Mouse (Mus musculus) megakaryocyte, embryonic 14.5 days (primary cell): ENCODE data around the gene Add3. TPM values are rescaled to one million over a fixed set of nuclear protein-coding genes. Genes with fewer than 3 reads are reported as not detected.

Experiments used
- H3K27me3 ChIP-seq: replicated peaks from 2 replicates; pipeline ENCODE3; 2012; ENCODE audit warnings: inconsistent platforms
- H3K36me3 ChIP-seq: replicated peaks from 2 replicates; pipeline ENCODE3; 2012; ENCODE audit warnings: low read length, inconsistent platforms, mixed read lengths
- H3K4me1 ChIP-seq: 2 replicates; pipeline ENCODE4 v1.6.1; 2012; ENCODE audit warnings: inconsistent platforms
- H3K4me3 ChIP-seq: replicated peaks from 2 replicates; pipeline ENCODE3; 2012; ENCODE audit warnings: moderate library complexity, mild to moderate bottlenecking, inconsistent platforms
- H3K9me3 ChIP-seq: 2 replicates; pipeline ENCODE4 v1.6.1; 2012; ENCODE audit warnings: inconsistent platforms
- FLI1 ChIP-seq: IDR thresholded peaks from 2 replicates; pipeline ENCODE4 v1.6.1; 2012; ENCODE audit warnings: low read length, inconsistent platforms, mixed read lengths
- GATA1 ChIP-seq: IDR thresholded peaks from 3 replicates; pipeline ENCODE4 v1.6.1; 2012; ENCODE audit warnings: mixed read lengths, low read length, inconsistent platforms, borderline replicate concordance
- polyA plus RNA-seq: library from polyadenylated mRNA; stranded (reverse); fragments of >175 nt; gene quantifications from 2 replicates; pipeline ENCODE4 v1.2.3, GENCODE M21; 2012; ENCODE audit warnings: low replicate concordance; ENCODE audit not compliant: insufficient read depth

The Add3 gene
- polyA plus RNA-seq, 1 experiment, result 6.1 TPM

GRCm38 (mm10) chr19:53130399-53131175, 9.7 kb upstream of the Add3 start:
- Histone ChIP-seq H3K27me3 (peaks cover 11% of the 10 kb centered on the region), H3K9me3 (no peaks in the 10 kb centered on the region), H3K4me1 (peaks cover 32% of the 10 kb centered on the region), H3K36me3 (no peaks in the 10 kb centered on the region), H3K4me3 (no peak overlapping the region)
- TF ChIP-seq GATA1, result no peak
- no peak for TF ChIP-seq FLI1

- TF ChIP-seq GATA1, result no peak
- no peak for TF ChIP-seq FLI1
- H3K36me3 ChIP-seq, result no peaks in the 10 kb centered on the region
- H3K4me3 ChIP-seq, result no peak overlapping the region
- no peaks in the 10 kb centered on the region for H3K9me3 ChIP-seq
- H3K4me1 ChIP-seq, result peaks cover 27% of the 10 kb centered on the region
- peaks cover 11% of the 10 kb centered on the region for H3K27me3 ChIP-seq
These were observed 7.8 kb upstream of the Add3 start for GRCm38 (mm10) chr19:53132471-53132870.

GRCm38 (mm10) chr19:53136336-53137090, 3.7 kb upstream of the Add3 start:
- TF ChIP-seq FLI1, result no peak
- no peak for TF ChIP-seq GATA1
- Histone ChIP-seq H3K9me3 (no peaks in the 10 kb centered on the region), H3K27me3 (peaks cover 3% of the 10 kb centered on the region), H3K36me3 (no peaks in the 10 kb centered on the region), H3K4me3 (no peak overlapping the region), H3K4me1 (peaks cover 18% of the 10 kb centered on the region)

GRCm38 (mm10) chr19:53137116-53137670, 3.0 kb upstream of the Add3 start:
- H3K9me3 ChIP-seq, result no peaks in the 10 kb centered on the region

GRCm38 (mm10) chr19:53140804-53141250, 584 bp downstream of the Add3 start:
- no peak for TF ChIP-seq FLI1
- no peak for TF ChIP-seq GATA1
- peaks cover 32% of the 10 kb centered on the region for H3K4me1 ChIP-seq
- H3K27me3 ChIP-seq, result no peaks in the 10 kb centered on the region
- H3K9me3 ChIP-seq, result no peaks in the 10 kb centered on the region
- no peaks in the 10 kb centered on the region for H3K36me3 ChIP-seq
- peak overlapping the region; percentile 99 for H3K4me3 ChIP-seq

More at GRCm38 (mm10) chr19:53137116-53137670, 3.0 kb upstream of the Add3 start:
- Histone ChIP-seq H3K27me3 (peaks cover 3% of the 10 kb centered on the region), H3K4me1 (peaks cover 23% of the 10 kb centered on the region), H3K4me3 (no peak overlapping the region), H3K36me3 (no peaks in the 10 kb centered on the region)
- TF ChIP-seq FLI1, result no peak
- no peak for TF ChIP-seq GATA1

- TF ChIP-seq FLI1, result no peak
- TF ChIP-seq GATA1, result no peak
- Histone ChIP-seq H3K27me3 (no peaks in the 10 kb centered on the region), H3K4me1 (peaks cover 37% of the 10 kb centered on the region)
These were observed 1.2 kb downstream of the Add3 start for GRCm38 (mm10) chr19:53141251-53142072.

GRCm38 (mm10) chr19:53142190-53143107, 2.2 kb downstream of the Add3 start:
- Histone ChIP-seq H3K36me3 (no peaks in the 10 kb centered on the region), H3K4me1 (peaks cover 43% of the 10 kb centered on the region)
- TF ChIP-seq GATA1, result no peak
- TF ChIP-seq FLI1, result no peak

More at GRCm38 (mm10) chr19:53141251-53142072, 1.2 kb downstream of the Add3 start:
- H3K9me3 ChIP-seq, result no peaks in the 10 kb centered on the region
- no peaks in the 10 kb centered on the region for H3K36me3 ChIP-seq
- H3K4me3 ChIP-seq, result peak overlapping the region; percentile 99

GRCm38 (mm10) chr19:53143108-53143971, 3.1 kb downstream of the Add3 start:
- H3K9me3 ChIP-seq, result no peaks in the 10 kb centered on the region
- no peaks in the 10 kb centered on the region for H3K27me3 ChIP-seq
- no peaks in the 10 kb centered on the region for H3K36me3 ChIP-seq
- peaks cover 49% of the 10 kb centered on the region for H3K4me1 ChIP-seq
- H3K4me3 ChIP-seq, result peak overlapping the region; percentile 99
- no peak for TF ChIP-seq FLI1
- no peak for TF ChIP-seq GATA1

More at GRCm38 (mm10) chr19:53142190-53143107, 2.2 kb downstream of the Add3 start:
- no peaks in the 10 kb centered on the region for H3K9me3 ChIP-seq
- no peaks in the 10 kb centered on the region for H3K27me3 ChIP-seq
- peak overlapping the region; percentile 99 for H3K4me3 ChIP-seq
